Mouse (Mus musculus): ENCODE results near the gene Rnf8. TPM values are rescaled to one million over a fixed set of nuclear protein-coding genes. Genes with fewer than 3 reads are reported as not detected.

The Rnf8 gene
- polyA plus RNA-seq (2012; ENCODE audit: low replicate concordance) = 18.1 and 22.8 TPM in 2 replicates

GRCm38 (mm10) chr17:29614115-29615023, at the start of gene Rnf8, which contains the start of gene Gm28043:
Gene Rnf8, plus strand, starts transcription at chr17:29614790.
Gene Gm28043, plus strand, starts transcription at chr17:29614876.

GRCm38 (mm10) chr17:29660076-29660761, 45.6 kb downstream of the Rnf8 start, which contains the start of gene Cmtr1:
Gene Cmtr1, plus strand, starts transcription at chr17:29660595.

Other genes with a start within 250 kb of the Rnf8 start
- 133 and 195 TPM in 2 replicates for gene Pim1, start 124.0 kb upstream of the Rnf8 start, polyA plus RNA-seq (2012; ENCODE audit: low replicate concordance)
- gene Gm17657, start 65.2 kb upstream of the Rnf8 start, polyA plus RNA-seq (2012; ENCODE audit: low replicate concordance) = not detected in 2 replicates
- 27.2 and 33.1 TPM in 2 replicates for gene Tbc1d22b, start 65.0 kb upstream of the Rnf8 start, polyA plus RNA-seq (2012; ENCODE audit: low replicate concordance)
- gene Tmem217, start 62.4 kb upstream of the Rnf8 start, polyA plus RNA-seq (2012; ENCODE audit: low replicate concordance) = 0.54 TPM in 1 of 2 replicates, not detected in the other
- 0.39 and 0.40 TPM in 2 replicates for gene Gm28043, start 86 bp downstream of the Rnf8 start, polyA plus RNA-seq (2012; ENCODE audit: low replicate concordance)
- 90.2 and 105 TPM in 2 replicates for gene Cmtr1, start 45.8 kb downstream of the Rnf8 start, polyA plus RNA-seq (2012; ENCODE audit: low replicate concordance)
- gene Ccdc167, start 102.3 kb downstream of the Rnf8 start, polyA plus RNA-seq (2012; ENCODE audit: low replicate concordance) = 0.77 and 3.7 TPM in 2 replicates